Mouse (Mus musculus): ENCODE measurements around the gene 1700015F17Rik.
A peak's percentile ranks its signal among the peaks of the same experiment; 100 is the strongest.

The 1700015F17Rik gene

GRCm38 (mm10) chr5:5479043-5479442 is at the start of gene 1700015F17Rik:
1700015F17Rik (minus strand) TSS chr5:5479143.
- DNase-seq (ENCODE audit: low spot score), result no peak

- no peak for DNase-seq (ENCODE audit: low spot score)
These were observed 36.5 kb upstream of the 1700015F17Rik start for GRCm38 (mm10) chr5:5515411-5515810.

- DNase-seq (ENCODE audit: low spot score), result peak; percentile 95
These were observed 35.5 kb upstream of the 1700015F17Rik start, which contains the start of gene Cldn12 for GRCm38 (mm10) chr5:5514196-5515076. Cldn12 (minus strand) TSS chr5:5514958.

GRCm38 (mm10) chr5:5511401-5511800 is 32.5 kb upstream of the 1700015F17Rik start:
- DNase-seq (ENCODE audit: low spot score), result no peak

- no peak for DNase-seq (ENCODE audit: low spot score)
These were observed 32.0 kb upstream of the 1700015F17Rik start for GRCm38 (mm10) chr5:5510989-5511388.

GRCm38 (mm10) chr5:5510304-5510887 is 31.5 kb upstream of the 1700015F17Rik start:
- no peak for DNase-seq (ENCODE audit: low spot score)

- DNase-seq (ENCODE audit: low spot score), result no peak
These were observed 29.3 kb upstream of the 1700015F17Rik start for GRCm38 (mm10) chr5:5508231-5508630.

GRCm38 (mm10) chr5:5507701-5508225 is 28.8 kb upstream of the 1700015F17Rik start:
- DNase-seq (ENCODE audit: low spot score), result peak; percentile 44

GRCm38 (mm10) chr5:5504456-5504855 is 25.5 kb upstream of the 1700015F17Rik start:
- no peak for DNase-seq (ENCODE audit: low spot score)

- DNase-seq (ENCODE audit: low spot score), result no peak
These were observed 24.4 kb upstream of the 1700015F17Rik start for GRCm38 (mm10) chr5:5503381-5503780.

- no peak for DNase-seq (ENCODE audit: low spot score)
These were observed 22.6 kb upstream of the 1700015F17Rik start for GRCm38 (mm10) chr5:5501583-5501982.

GRCm38 (mm10) chr5:5496393-5496792 is 17.4 kb upstream of the 1700015F17Rik start:
- no peak for DNase-seq (ENCODE audit: low spot score)

- DNase-seq (ENCODE audit: low spot score), result no peak
These were observed 16.1 kb upstream of the 1700015F17Rik start for GRCm38 (mm10) chr5:5495042-5495441.

- peak; percentile 26 for DNase-seq (ENCODE audit: low spot score)
These were observed 15.5 kb upstream of the 1700015F17Rik start for GRCm38 (mm10) chr5:5494269-5495005.

GRCm38 (mm10) chr5:5492163-5492562 is 13.2 kb upstream of the 1700015F17Rik start:
- no peak for DNase-seq (ENCODE audit: low spot score)

- DNase-seq (ENCODE audit: low spot score), result no peak
These were observed 7.1 kb upstream of the 1700015F17Rik start for GRCm38 (mm10) chr5:5486071-5486470.

GRCm38 (mm10) chr5:5483254-5483858 is 4.4 kb upstream of the 1700015F17Rik start:
- DNase-seq (ENCODE audit: low spot score), result no peak

- no peak for DNase-seq (ENCODE audit: low spot score)
These were observed 2.7 kb upstream of the 1700015F17Rik start for GRCm38 (mm10) chr5:5481662-5482061.

- no peak for DNase-seq (ENCODE audit: low spot score)
These were observed 2.8 kb downstream of the 1700015F17Rik start for GRCm38 (mm10) chr5:5476133-5476532.

- no peak for DNase-seq (ENCODE audit: low spot score)
These were observed 13.7 kb downstream of the 1700015F17Rik start for GRCm38 (mm10) chr5:5465256-5465655.

- DNase-seq (ENCODE audit: low spot score), result no peak
These were observed 47.1 kb downstream of the 1700015F17Rik start for GRCm38 (mm10) chr5:5431746-5432438.

All from yolk sac, embryonic 10.5 days (tissue).